Mouse (Mus musculus) neural tube, embryonic 15.5 days (tissue): ENCODE data around the gene Rhog. TPM values are rescaled to one million over a fixed set of nuclear protein-coding genes. Genes with fewer than 3 reads are reported as not detected.
A peak's percentile ranks its signal among the peaks of the same experiment; 100 is the strongest.

ENCODE experiments used
- ATAC-seq: fragments of 200-750 bp; cut with Nextera tagmentation; 2 replicates; pipeline ENCODE4 v1.8.0; 2017; ENCODE audit warnings: mild to moderate bottlenecking, moderate TSS enrichment, moderate library complexity; ENCODE audit not compliant: low FRiP score
- H3K27ac ChIP-seq: fragments of 300-500 bp; sonication (generic); replicated peaks from 2 replicates; pipeline ENCODE4 v1.5.1; 2015; ENCODE audit warnings: mild to moderate bottlenecking, inconsistent platforms
- H3K27me3 ChIP-seq: fragments of 300-500 bp; sonication (generic); replicated peaks from 2 replicates; pipeline ENCODE4 v1.6.1; 2015; ENCODE audit warnings: inconsistent platforms
- H3K36me3 ChIP-seq: fragments of 300-500 bp; sonication (generic); 2 replicates; pipeline ENCODE4 v1.6.1; 2015; ENCODE audit warnings: inconsistent platforms
- H3K4me1 ChIP-seq: fragments of 300-500 bp; sonication (generic); 2 replicates; pipeline ENCODE4 v1.6.1; 2015; ENCODE audit warnings: inconsistent platforms
- H3K4me2 ChIP-seq: fragments of 300-500 bp; sonication (generic); 2 replicates; pipeline ENCODE4 v1.6.1; 2015; ENCODE audit warnings: inconsistent platforms, mild to moderate bottlenecking, moderate library complexity
- H3K4me3 ChIP-seq: fragments of 300-500 bp; sonication (generic); replicated peaks from 2 replicates; pipeline ENCODE4 v1.5.1; 2015; ENCODE audit warnings: mild to moderate bottlenecking, inconsistent platforms
- H3K9ac ChIP-seq: fragments of 300-500 bp; sonication (generic); replicated peaks from 2 replicates; pipeline ENCODE4 v1.6.1; 2015; ENCODE audit warnings: mild to moderate bottlenecking, inconsistent platforms
- H3K9me3 ChIP-seq: fragments of 300-500 bp; sonication (generic); replicated peaks from 2 replicates; pipeline ENCODE4 v1.6.1; 2016; ENCODE audit warnings: inconsistent platforms
- WGBS: fragments of 180-500 bp; shearing (Covaris S2); methylation state at CpG from one replicate; pipeline ENCODE4 v1.1.7; 2015; ENCODE audit warnings: mixed read lengths; 5-methylcytosine and 5-hydroxymethylcytosine counted together
- polyA plus RNA-seq: library from polyadenylated mRNA; unstranded; fragments of >200 nt; fragmentation: Nextera tagmentation; extraction: Ambion mirVana; gene quantifications from 2 replicates; pipeline ENCODE4 v1.2.1, GENCODE M21; 2015

The Rhog gene
- polyA plus RNA-seq, 1 experiment from 2014 or later, result 18.4 TPM

DNA sequence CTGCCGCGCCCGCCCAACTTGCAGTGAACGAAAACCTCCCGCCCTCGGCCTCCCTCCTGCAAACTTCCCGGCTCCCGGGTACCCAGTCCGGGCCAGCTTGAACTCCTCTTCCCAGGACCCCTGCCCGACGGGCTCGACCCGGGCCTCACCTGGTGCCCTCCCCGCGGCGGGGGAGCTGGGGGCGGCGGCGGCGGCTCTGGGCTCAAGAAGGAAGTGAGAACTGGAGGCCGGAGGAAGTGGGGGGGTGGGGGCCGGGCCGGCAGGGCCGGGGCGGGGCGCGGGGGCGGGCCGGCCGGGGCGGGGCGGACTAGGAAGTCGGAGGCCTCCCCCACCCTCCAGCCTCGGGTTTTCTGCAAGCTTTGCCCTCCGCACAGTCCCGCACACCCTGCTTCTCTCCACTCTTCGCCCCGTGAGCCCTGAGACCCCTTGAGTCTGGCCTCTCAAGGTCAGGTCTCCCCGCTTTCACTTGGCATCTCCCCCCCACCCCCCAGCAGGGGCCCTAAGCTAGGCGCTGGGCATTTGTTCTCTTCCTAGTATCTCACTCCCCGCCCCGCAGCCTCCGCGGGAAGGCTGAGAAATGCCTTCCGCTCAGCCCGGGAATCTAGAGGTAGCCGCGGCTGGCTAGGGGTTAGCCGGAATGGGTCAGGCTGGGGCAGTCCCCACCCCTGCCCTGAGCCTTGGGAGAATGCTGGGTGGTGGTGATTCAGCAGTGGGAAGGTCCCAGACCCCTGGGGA lies 5.8 kb downstream of the Rhog start:
- Histone ChIP-seq H3K4me2 (peak overlapping the region; percentile 96), H3K4me3 (peak overlapping the region; percentile 69), H3K27me3 (no peaks in the 10 kb centered on the region), H3K36me3 (no peaks in the 10 kb centered on the region), H3K9ac (peak overlapping the region; percentile 77), H3K9me3 (no peaks in the 10 kb centered on the region), H3K27ac (peak overlapping the region; percentile 88), H3K4me1 (peaks cover 47% of the 10 kb centered on the region)
- under 1% methylated on average over 46 of the region's 49 CpGs for WGBS
- ATAC-seq, result peak; percentile 84

DNA sequence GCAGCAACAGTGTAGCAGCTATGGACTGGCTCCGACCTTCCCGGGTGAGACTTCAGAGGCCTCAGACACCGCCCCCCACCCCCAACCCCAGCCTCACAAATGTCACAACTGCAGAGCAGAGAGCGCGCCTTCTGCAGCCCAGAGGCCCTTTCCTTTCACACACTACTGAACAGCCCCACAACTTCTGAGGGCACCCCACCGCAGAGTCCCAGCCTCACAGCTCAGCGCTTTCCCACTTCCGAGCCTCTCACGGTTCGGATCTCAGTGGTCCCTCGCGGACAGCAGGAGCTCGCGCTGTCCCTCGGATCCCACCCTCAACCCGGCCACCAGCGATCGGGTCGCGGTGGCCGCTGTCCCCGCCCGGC lies 6.3 kb downstream of the Rhog start:
- peak overlapping the region; percentile 69 for H3K4me3 ChIP-seq

DNA sequence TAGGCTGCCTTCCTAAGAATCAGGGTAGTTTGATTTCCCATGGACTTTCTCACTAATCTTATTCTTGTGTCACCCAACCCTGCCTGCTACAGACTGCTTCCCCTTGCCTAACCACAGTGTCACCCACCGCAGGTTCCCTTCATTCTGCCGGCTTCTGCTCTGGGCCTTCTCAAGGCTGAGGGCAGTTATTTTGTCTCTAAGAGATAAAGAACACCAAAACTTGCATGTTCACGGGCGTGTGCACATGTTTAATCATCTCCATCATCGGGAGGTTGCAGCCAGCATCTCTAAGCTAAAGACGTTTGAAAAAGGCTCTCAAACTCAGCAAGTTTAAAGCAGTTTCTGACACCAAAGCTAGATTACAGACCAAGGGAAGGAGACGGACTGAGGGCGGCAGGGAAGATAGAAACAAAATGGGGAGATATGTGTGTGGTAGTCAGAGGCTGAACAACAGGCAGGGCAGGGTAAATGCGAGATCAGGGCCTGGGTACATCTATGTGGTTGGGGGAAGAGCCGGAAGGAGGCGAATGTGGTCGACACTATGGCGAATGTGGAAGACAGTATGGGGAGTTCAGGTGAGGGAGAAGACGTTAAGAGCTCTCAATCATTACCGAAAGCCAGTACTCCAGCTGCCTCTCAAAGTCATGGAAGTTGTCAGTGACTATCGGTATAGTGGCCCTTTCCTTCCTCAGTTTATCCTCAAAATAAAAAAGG lies 7.0 kb downstream of the Rhog start:
- Histone ChIP-seq H3K4me3 (peak overlapping the region; percentile 69), H3K27ac (0 out of 2 replicates have a peak overlapping the region, but pooled peaks have one; percentile 88), H3K9me3 (no peaks in the 10 kb centered on the region), H3K27me3 (no peaks in the 10 kb centered on the region), H3K4me1 (peaks cover 47% of the 10 kb centered on the region), H3K36me3 (no peaks in the 10 kb centered on the region), H3K9ac (peak overlapping the region; percentile 77), H3K4me2 (peak overlapping the region; percentile 96)
- ATAC-seq, result no peak
- WGBS, result 36% methylated on average over 16 of the region's 16 CpGs

More for the DNA sequence above, 6.3 kb downstream of the Rhog start:
- peaks cover 47% of the 10 kb centered on the region for H3K4me1 ChIP-seq
- peak overlapping the region; percentile 96 for H3K4me2 ChIP-seq
- under 1% methylated on average over 23 of the region's 23 CpGs for WGBS
- ATAC-seq, result peak; percentile 29
- H3K36me3 ChIP-seq, result no peaks in the 10 kb centered on the region
- peak overlapping the region; percentile 88 for H3K27ac ChIP-seq
- H3K9me3 ChIP-seq, result no peaks in the 10 kb centered on the region
- peak overlapping the region; percentile 77 for H3K9ac ChIP-seq
- H3K27me3 ChIP-seq, result no peaks in the 10 kb centered on the region

DNA sequence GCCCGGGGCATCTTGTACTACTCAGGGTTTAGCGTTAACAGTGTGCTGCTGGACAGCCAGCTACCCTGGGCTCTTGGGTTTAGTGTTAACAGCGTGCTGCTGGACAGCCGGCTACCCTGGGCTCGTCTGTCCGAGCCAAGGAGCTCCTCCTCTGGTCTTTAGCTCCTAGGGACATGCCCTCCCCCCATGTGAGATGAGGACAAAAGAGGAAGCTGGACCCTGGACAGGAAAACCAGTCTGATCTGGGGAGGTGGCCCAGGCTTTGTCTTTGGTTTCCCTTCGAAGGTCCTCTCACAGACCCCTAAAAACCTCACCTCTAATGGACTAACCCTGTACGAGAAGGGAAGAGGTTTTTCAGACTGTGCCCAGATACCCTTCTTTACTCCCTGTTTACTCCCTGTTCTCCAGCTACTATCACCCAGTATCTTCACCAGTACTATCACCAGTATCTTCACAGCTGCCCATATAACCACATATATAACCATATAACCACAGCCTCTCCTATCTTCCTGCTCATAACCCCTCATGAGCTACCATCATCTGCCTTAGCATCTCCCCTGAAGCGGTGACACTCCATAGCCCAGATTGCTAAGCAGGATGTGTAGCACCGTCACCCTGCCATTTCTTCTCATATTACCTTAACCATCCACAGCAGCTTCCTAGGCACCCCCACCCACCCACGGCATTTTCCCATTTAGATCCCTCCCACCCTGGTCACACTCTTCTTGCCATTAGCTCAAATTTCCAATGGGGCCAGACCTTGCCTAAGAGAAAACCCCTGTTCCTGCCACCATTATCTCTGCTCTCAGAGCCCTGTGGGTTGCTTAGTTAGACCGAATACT lies 8.7 kb downstream of the Rhog start:
- no peaks in the 10 kb centered on the region for H3K9me3 ChIP-seq
- H3K4me1 ChIP-seq, result peaks cover 47% of the 10 kb centered on the region
- 61% methylated on average over 12 of the region's 12 CpGs for WGBS
- H3K4me2 ChIP-seq, result peak overlapping the region; percentile 96
- H3K9ac ChIP-seq, result no peak overlapping the region
- no peak overlapping the region for H3K4me3 ChIP-seq
- H3K27ac ChIP-seq, result no peak overlapping the region
- H3K27me3 ChIP-seq, result no peaks in the 10 kb centered on the region
- no peak for ATAC-seq
- no peaks in the 10 kb centered on the region for H3K36me3 ChIP-seq

DNA sequence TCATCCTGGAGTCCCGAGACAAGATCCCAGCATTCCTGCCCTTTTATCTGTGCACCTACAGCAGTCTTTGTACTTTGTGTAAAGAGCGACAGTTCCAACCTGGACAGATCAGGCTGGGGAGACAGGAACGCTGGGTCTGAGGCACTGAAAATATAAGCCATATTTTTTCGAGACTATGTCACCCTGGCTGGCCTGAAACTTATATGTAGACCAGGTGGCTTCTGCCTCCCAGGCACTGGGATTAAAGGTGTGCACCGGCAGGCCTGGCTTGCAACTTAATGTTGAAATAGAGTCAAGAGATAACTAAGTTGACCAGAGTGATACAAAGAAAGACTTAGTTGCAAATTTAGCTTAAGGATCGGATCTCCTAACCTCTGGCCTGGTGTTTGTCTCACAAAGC lies 9.6 kb downstream of the Rhog start:
- no peaks in the 10 kb centered on the region for H3K9me3 ChIP-seq
- no peaks in the 10 kb centered on the region for H3K27me3 ChIP-seq
- no peak overlapping the region for H3K4me2 ChIP-seq
- 0 out of 2 replicates have a peak overlapping the region, but pooled peaks have one; percentile 33 for H3K27ac ChIP-seq
- no peak overlapping the region for H3K9ac ChIP-seq
- WGBS, result 73% methylated on average over 6 of the region's 6 CpGs
- no peak for ATAC-seq
- no peaks in the 10 kb centered on the region for H3K36me3 ChIP-seq
- peaks cover 44% of the 10 kb centered on the region for H3K4me1 ChIP-seq
- no peak overlapping the region for H3K4me3 ChIP-seq

DNA sequence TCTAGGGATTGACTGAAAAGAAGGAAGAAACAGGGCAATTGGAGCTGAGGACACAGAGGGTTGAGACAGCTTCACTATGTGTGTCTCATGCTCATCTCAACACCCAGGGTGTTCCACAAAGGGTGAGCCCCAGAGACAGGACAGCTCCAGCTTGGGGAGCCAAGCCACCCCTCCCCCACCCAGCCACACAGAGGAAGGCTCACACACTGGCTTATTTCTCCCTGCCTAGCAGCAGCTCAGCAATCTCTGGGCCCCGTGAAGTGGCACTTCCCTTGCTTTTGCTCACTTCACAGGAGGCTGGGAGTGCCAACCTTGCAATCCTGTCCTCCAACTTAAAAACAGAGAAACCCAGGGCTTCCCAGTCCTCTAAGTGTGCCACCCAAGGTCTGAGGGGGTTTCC lies 10.1 kb downstream of the Rhog start:
- no peak overlapping the region for H3K4me3 ChIP-seq
- WGBS, result 19% methylated on average over 1 of the region's 1 CpGs
- 0 out of 2 replicates have a peak, but pooled peaks cover 2% of the 10 kb centered on the region for H3K36me3 ChIP-seq
- no peak overlapping the region for H3K9ac ChIP-seq
- no peaks in the 10 kb centered on the region for H3K9me3 ChIP-seq
- peaks cover 39% of the 10 kb centered on the region for H3K4me1 ChIP-seq
- H3K27me3 ChIP-seq, result no peaks in the 10 kb centered on the region
- no peak for ATAC-seq
- H3K4me2 ChIP-seq, result no peak overlapping the region
- H3K27ac ChIP-seq, result 0 out of 2 replicates have a peak overlapping the region, but pooled peaks have one; percentile 33

DNA sequence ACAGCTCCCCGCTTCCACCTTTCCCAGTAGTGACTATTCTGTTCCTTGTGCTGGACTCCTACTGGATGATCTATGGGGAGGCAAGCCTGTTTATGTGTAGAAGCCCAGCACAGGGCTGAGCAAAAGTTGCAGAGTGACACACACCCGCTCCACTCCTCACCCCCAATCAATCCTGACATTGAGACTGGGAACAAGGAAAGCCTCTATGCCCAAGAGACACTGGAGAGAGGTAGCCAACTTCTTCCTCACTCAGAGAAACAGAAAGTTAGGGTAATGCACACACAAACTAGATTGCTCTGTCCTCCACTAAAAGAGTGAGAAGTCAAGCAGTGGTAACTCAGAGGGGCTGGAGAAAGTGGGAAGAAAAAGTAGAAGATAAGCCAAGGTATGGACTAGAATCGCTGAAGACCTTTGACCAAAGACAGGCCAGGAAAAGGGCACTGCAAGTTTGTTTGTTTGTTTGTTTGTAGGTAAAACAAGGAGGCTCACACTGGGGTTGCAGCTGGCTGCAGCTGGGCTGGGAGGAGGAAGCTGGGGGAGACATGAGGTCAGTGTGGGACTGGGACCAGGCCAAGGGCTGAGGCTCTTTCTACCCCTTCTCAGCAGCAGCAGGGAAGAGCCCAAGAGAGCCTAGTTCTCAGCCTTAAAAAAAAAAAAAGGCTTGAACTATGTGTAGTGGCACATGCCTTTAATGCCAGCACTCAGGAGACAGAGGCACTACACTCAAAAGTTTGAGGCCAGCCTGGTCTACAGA lies 10.9 kb downstream of the Rhog start:
- 89% methylated on average over 3 of the region's 3 CpGs for WGBS
- Histone ChIP-seq H3K4me2 (no peak overlapping the region), H3K36me3 (peaks cover 8% of the 10 kb centered on the region), H3K27me3 (no peaks in the 10 kb centered on the region), H3K4me3 (no peak overlapping the region), H3K27ac (no peak overlapping the region; the same call in 1 of the 2 replicates), H3K9ac (no peak overlapping the region), H3K9me3 (no peaks in the 10 kb centered on the region), H3K4me1 (peaks cover 39% of the 10 kb centered on the region)
- ATAC-seq, result no peak

DNA sequence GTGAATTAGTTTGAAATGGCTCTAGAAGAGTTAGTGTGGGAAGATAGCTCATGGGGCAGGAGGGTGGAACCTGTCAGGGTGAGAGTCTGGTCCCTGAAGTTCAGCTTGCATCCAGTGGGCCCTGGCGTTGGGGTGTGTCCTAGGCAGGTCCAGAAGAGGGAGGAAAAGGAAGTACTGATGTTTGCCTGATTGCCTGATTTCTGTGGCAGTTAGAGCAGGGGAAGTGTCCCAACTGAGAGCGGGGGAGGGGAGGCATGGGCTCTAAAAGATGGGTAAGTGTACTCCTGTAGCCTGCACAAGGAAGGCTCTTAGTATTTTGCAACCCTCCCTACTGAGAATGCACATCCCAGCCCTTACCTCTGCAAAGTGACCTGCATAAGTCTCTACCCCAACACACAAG lies 12.0 kb downstream of the Rhog start:
- Histone ChIP-seq H3K36me3 (peaks cover 17% of the 10 kb centered on the region), H3K4me2 (no peak overlapping the region), H3K9me3 (no peaks in the 10 kb centered on the region), H3K9ac (no peak overlapping the region), H3K27ac (no peak overlapping the region), H3K27me3 (no peaks in the 10 kb centered on the region), H3K4me1 (peaks cover 30% of the 10 kb centered on the region), H3K4me3 (no peak overlapping the region)
- 82% methylated on average over 2 of the region's 2 CpGs for WGBS
- ATAC-seq, result no peak

DNA sequence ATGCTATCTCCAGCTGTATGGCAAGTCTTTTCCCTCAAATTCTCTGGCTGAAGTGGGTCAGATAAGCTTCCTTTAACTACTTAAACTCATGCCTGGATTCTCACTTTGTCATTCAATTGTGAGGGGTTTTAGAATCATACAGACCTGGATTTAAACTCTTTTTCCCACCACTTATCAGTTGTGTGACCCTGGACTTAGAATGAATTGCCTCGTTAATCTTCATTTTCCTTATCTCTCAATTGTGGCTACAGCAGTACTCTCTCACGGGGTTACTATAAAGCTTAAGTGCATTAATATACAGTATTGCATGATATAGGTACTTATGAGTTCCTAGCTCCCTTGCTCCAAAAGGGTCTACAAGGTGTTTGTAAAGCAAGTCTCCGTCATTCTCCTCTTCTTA lies 12.9 kb downstream of the Rhog start:
- H3K27me3 ChIP-seq, result no peaks in the 10 kb centered on the region
- H3K9me3 ChIP-seq, result no peaks in the 10 kb centered on the region
- no peak overlapping the region for H3K4me3 ChIP-seq
- no peak overlapping the region for H3K4me2 ChIP-seq
- 91% methylated on average over 3 of the region's 3 CpGs for WGBS
- H3K9ac ChIP-seq, result no peak overlapping the region
- no peak for ATAC-seq
- peaks cover 21% of the 10 kb centered on the region for H3K4me1 ChIP-seq
- peaks cover 22% of the 10 kb centered on the region for H3K36me3 ChIP-seq
- H3K27ac ChIP-seq, result no peak overlapping the region

DNA sequence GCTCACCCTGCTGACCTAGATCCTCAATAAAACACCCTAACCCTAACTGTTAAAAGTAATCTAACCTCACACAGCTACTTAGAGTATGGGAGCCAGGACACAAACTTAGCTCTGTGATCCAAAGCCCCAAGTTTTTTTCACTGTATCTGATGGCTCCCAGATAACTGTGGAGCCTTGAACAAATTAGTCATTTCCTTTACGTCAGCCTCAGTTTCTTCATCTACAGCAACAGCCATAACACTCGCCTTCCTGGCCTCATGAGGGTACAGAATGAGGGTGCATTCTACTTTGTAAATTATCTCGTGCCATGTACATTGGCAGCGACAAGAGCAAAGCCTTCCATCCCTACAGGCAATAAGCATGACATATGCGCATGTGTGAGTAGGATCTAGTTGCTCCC lies 13.5 kb downstream of the Rhog start:
- peaks cover 15% of the 10 kb centered on the region for H3K4me1 ChIP-seq
- 92% methylated on average over 5 of the region's 5 CpGs for WGBS
- no peak overlapping the region for H3K4me3 ChIP-seq
- H3K27me3 ChIP-seq, result no peaks in the 10 kb centered on the region
- peaks cover 26% of the 10 kb centered on the region for H3K36me3 ChIP-seq
- no peaks in the 10 kb centered on the region for H3K9me3 ChIP-seq
- no peak overlapping the region for H3K9ac ChIP-seq
- H3K27ac ChIP-seq, result no peak overlapping the region
- no peak for ATAC-seq
- H3K4me2 ChIP-seq, result no peak overlapping the region

DNA sequence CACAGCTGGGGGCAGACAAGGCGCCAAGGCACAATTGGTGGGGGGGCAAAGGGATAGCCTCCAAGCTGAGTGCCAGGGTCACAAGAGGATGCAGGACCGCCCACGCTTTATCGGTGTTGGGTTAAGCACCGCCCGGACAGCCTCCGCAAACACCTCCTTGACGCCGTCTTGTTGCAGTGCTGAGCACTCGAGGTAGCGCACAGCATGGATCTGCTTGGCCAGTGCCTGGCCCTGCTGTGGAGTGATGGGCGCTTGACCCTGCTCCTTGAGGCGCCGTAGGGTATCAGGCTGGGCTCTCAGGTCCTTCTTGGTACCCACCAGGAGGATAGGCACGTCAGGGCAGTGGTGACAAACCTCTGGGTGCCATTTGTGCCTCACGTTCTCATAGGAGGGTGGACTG lies 16.3 kb downstream of the Rhog start:
- 94% methylated on average over 16 of the region's 16 CpGs for WGBS
- no peak overlapping the region for H3K27ac ChIP-seq
- H3K4me2 ChIP-seq, result no peak overlapping the region
- H3K9me3 ChIP-seq, result no peaks in the 10 kb centered on the region
- no peaks in the 10 kb centered on the region for H3K27me3 ChIP-seq
- 0 out of 2 replicates have a peak, but pooled peaks have one; percentile 22 for ATAC-seq
- peaks cover 47% of the 10 kb centered on the region for H3K36me3 ChIP-seq
- H3K4me3 ChIP-seq, result no peak overlapping the region
- no peaks in the 10 kb centered on the region for H3K4me1 ChIP-seq
- H3K9ac ChIP-seq, result no peak overlapping the region
